Mouse (Mus musculus): ENCODE results near the gene Phlpp2.

- no peak for TF ChIP-seq CTCF (IDR thresholded peaks at IDR 0.05; ENCODE audit: low read depth)
- no peak for TF ChIP-seq EP300 (IDR thresholded peaks at IDR 0.05; ENCODE audit: low read depth)
These were observed 1.7 kb upstream of the Phlpp2 start for GRCm38 (mm10) chr8:109866690-109867089.

All from liver, postnatal 0 days (tissue).